Mouse (Mus musculus): ENCODE data around the gene Bub1. TPM values are rescaled to one million over a fixed set of nuclear protein-coding genes. Genes with fewer than 3 reads are reported as not detected.

Bub1 gene
- total and polyA plus RNA-seq, 2 experiments from 2014 or later: 1.9 to 3.7 TPM

DNA sequence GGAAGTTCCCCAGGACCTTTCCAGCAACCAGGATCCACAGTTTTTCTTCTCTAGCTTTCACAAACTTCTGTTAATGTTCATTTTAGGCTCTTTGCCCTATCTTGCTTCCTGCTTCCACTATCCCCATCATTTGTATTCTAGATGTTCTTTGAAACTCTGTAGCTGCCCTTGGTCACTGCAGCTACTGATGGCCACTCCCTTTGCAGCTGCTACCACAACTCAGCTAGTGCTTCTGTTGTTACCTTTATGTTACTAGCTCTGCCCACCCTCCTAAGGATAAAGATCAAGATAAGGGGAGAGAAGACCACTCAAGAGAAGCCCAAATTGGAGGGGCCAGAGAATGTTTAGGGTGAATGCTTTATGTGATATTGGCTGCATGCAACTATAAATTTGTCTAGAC is 14.3 kb upstream of the Bub1 start:
- no peak for TF ChIP-seq CTCF (IDR thresholded peaks at IDR 0.05)
- DNase-seq (ENCODE audit: low spot score) (no peak), ATAC-seq (ENCODE audit: low FRiP score) (no peak)
- Histone ChIP-seq H3K9me3 (ENCODE audit: low read length) (no peaks in the 10 kb centered on the region), H3K4me3 (ENCODE audit: low read depth, low read length) (no peak overlapping the region), H3K36me3 (ENCODE audit: insufficient read depth, low read length) (no peaks in the 10 kb centered on the region), H3K4me1 (ENCODE audit: insufficient read depth, low read length) (no peaks in the 10 kb centered on the region), H3K27ac (ENCODE audit: low read depth, low read length) (no peak overlapping the region), H3K27me3 (ENCODE audit: insufficient read depth, low read length) (no peaks in the 10 kb centered on the region), H3K9ac (replicated peaks; ENCODE audit: low read length, poor library complexity, severe bottlenecking) (no peak overlapping the region), H3K4me2 (ENCODE audit: low read depth, low read length, poor library complexity, severe bottlenecking) (no peak overlapping the region)

DNA sequence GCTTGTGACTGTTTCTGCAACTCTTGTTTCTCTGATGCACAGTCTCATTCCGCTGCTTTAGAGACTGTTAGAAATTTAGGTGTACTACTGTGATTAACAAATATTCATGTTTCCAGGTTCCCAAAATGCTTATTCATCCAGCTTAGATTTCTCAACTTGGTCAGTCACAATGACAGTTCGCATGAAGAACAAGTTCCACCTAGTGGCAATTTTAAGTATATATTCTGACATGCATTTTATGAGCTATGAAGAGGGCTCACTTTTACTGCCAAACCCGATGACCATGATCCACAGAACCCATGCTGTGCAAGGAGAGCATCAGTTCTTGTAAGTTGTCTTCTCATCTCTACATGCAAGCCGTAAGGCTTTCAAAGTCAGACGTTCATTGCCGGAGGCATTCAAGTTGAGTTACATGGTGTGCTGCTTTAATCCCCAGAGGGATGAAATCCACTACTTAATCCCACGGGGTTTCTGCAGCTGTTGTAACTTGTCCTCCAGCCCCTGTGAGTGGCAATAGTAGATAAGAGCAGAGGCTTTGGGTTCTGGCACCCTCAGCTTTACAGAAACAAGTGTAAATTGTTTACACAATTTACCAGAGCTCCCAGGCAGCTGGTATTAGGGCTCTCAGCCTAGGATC is 13.8 kb upstream of the Bub1 start:
- no peaks in the 10 kb centered on the region for H3K4me1 ChIP-seq (ENCODE audit: insufficient read depth, low read length)
- peak; percentile 42 for DNase-seq (ENCODE audit: low spot score)
- no peaks in the 10 kb centered on the region for H3K9me3 ChIP-seq (ENCODE audit: low read length)
- no peak overlapping the region for H3K4me2 ChIP-seq (ENCODE audit: low read depth, low read length, poor library complexity, severe bottlenecking)
- H3K9ac ChIP-seq (replicated peaks; ENCODE audit: low read length, poor library complexity, severe bottlenecking): no peak overlapping the region
- no peaks in the 10 kb centered on the region for H3K27me3 ChIP-seq (ENCODE audit: insufficient read depth, low read length)
- 28% methylated on average over 7 of the region's 7 CpGs for WGBS
- H3K4me3 ChIP-seq (ENCODE audit: low read depth, low read length): no peak overlapping the region
- ATAC-seq (ENCODE audit: low FRiP score): no peak
- no peaks in the 10 kb centered on the region for H3K36me3 ChIP-seq (ENCODE audit: insufficient read depth, low read length)
- TF ChIP-seq CTCF (IDR thresholded peaks at IDR 0.05): peak; percentile 73
- no peak overlapping the region for H3K27ac ChIP-seq (ENCODE audit: low read depth, low read length)

DNA sequence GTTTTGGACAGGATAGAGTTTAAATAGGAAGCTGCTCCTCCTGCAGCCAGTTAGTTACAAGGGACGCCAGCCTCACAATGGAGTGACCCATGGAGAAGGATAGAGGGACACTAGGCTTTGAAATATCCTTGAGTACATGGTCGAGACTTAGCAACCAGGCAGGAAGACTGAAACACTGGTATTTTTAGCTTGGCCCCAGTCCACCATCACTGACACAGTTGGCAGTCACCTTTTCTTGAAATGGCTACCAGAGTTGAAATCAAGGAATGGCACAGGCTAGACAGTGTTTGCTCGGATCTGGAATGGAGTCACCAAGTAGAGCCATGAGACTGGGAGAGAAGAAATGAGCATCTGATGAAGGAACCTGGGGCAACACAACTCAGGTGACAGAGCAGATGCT is 10.8 kb upstream of the Bub1 start:
- Histone ChIP-seq H3K9me3 (ENCODE audit: low read length) (no peaks in the 10 kb centered on the region), H3K4me3 (ENCODE audit: low read depth, low read length) (no peak overlapping the region), H3K4me2 (ENCODE audit: low read depth, low read length, poor library complexity, severe bottlenecking) (no peak overlapping the region), H3K4me1 (ENCODE audit: insufficient read depth, low read length) (no peaks in the 10 kb centered on the region), H3K27me3 (ENCODE audit: insufficient read depth, low read length) (peaks cover 12% of the 10 kb centered on the region), H3K27ac (ENCODE audit: low read depth, low read length) (no peak overlapping the region), H3K36me3 (ENCODE audit: insufficient read depth, low read length) (no peaks in the 10 kb centered on the region), H3K9ac (replicated peaks; ENCODE audit: low read length, poor library complexity, severe bottlenecking) (no peak overlapping the region)
- TF ChIP-seq CTCF (IDR thresholded peaks at IDR 0.05): no peak
- no peak for ATAC-seq (ENCODE audit: low FRiP score)
- DNase-seq (ENCODE audit: low spot score): no peak
- WGBS: 70% methylated on average over 3 of the region's 3 CpGs

DNA sequence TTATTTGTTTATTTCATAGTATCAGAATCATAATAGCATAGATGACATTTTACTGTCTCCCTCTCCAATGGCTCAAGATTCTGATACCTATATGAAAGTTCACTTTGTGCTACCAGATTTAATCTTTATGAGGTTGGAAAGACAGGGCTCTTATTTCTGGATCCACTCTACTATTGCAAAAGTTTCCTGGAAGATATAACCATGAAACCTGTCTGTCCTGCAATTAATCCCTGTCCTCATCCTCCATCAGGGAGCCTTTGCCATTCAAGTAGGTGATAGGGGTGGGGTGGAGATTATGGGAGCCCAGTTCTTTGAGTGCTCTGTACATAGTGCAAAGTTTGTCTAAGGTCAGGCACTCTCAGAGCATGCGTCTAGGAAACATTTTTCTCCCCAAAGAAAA is 9.7 kb upstream of the Bub1 start:
- H3K4me1 ChIP-seq (ENCODE audit: insufficient read depth, low read length): no peaks in the 10 kb centered on the region

DNA sequence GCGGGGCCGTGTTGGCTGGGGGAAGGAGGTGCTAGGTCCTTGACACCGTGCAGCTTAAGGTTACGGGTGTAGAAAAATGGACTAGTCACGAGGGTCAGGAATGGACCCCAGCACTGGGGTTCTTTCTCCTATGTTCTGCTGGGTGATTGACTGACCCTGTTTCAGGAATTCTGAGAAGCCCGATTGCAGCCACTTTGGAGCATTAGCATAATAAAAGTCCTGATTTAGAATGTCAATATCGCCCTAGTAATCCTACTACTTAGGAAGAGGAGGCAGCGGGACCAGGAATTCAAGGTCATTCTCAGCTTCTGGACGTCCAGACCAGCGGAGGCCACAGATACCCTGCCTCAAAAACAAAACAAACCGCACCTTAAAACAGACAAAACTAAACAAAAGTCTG is 7.8 kb upstream of the Bub1 start:
- Histone ChIP-seq H3K4me1 (ENCODE audit: insufficient read depth, low read length) (no peaks in the 10 kb centered on the region), H3K27me3 (ENCODE audit: insufficient read depth, low read length) (peaks cover 12% of the 10 kb centered on the region), H3K36me3 (ENCODE audit: insufficient read depth, low read length) (no peaks in the 10 kb centered on the region), H3K27ac (ENCODE audit: low read depth, low read length) (no peak overlapping the region), H3K4me2 (ENCODE audit: low read depth, low read length, poor library complexity, severe bottlenecking) (no peak overlapping the region), H3K9ac (replicated peaks; ENCODE audit: low read length, poor library complexity, severe bottlenecking) (no peak overlapping the region), H3K9me3 (ENCODE audit: low read length) (no peaks in the 10 kb centered on the region), H3K4me3 (ENCODE audit: low read depth, low read length) (no peak overlapping the region)
- WGBS: 8% methylated on average over 11 of the region's 11 CpGs
- TF ChIP-seq CTCF (IDR thresholded peaks at IDR 0.05): no peak
- ATAC-seq (ENCODE audit: low FRiP score): no peak
- no peak for DNase-seq (ENCODE audit: low spot score)

More for the DNA sequence above, 9.7 kb upstream of the Bub1 start:
- no peaks in the 10 kb centered on the region for H3K36me3 ChIP-seq (ENCODE audit: insufficient read depth, low read length)
- no peaks in the 10 kb centered on the region for H3K9me3 ChIP-seq (ENCODE audit: low read length)
- no peak overlapping the region for H3K4me2 ChIP-seq (ENCODE audit: low read depth, low read length, poor library complexity, severe bottlenecking)
- no peak overlapping the region for H3K4me3 ChIP-seq (ENCODE audit: low read depth, low read length)
- no peak overlapping the region for H3K9ac ChIP-seq (replicated peaks; ENCODE audit: low read length, poor library complexity, severe bottlenecking)
- H3K27ac ChIP-seq (ENCODE audit: low read depth, low read length): no peak overlapping the region
- peaks cover 12% of the 10 kb centered on the region for H3K27me3 ChIP-seq (ENCODE audit: insufficient read depth, low read length)
- DNase-seq (ENCODE audit: low spot score) (no peak), ATAC-seq (ENCODE audit: low FRiP score) (no peak)
- WGBS: 93% methylated on average over 1 of the region's 1 CpGs
- TF ChIP-seq CTCF (IDR thresholded peaks at IDR 0.05): no peak

DNA sequence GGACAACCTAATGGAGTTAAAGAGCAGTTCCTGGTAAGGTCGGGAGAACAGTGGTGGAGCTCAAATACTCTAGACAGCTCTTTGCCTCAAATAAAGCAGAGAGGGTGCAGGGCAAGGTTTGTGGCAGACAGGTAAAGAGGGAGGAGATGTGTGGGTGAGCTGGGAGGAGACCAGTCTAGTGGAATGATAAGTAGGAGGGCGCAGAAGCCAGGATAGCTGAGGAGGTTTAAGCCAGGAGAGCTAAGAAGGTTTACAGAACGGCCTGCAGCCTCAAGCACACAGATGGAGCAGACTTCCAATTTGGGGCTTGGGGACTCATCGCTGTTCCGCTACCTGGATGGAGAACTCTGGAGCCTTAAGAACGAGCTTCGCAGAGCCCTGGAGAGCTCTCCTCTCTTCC is 6.9 kb upstream of the Bub1 start, which contains the start of gene Acoxl:
TSS of gene Acoxl (plus strand) at position 301 of the 400 bp plus-strand sequence.
- Histone ChIP-seq H3K4me1 (ENCODE audit: insufficient read depth, low read length) (no peaks in the 10 kb centered on the region), H3K9ac (replicated peaks; ENCODE audit: low read length, poor library complexity, severe bottlenecking) (no peak within 1 kb of the TSS), H3K36me3 (ENCODE audit: insufficient read depth, low read length) (no peaks in the 10 kb centered on the region), H3K9me3 (ENCODE audit: low read length) (no peaks in the 10 kb centered on the region), H3K4me3 (ENCODE audit: low read depth, low read length) (no peak within 1 kb of the TSS), H3K4me2 (ENCODE audit: low read depth, low read length, poor library complexity, severe bottlenecking) (no peak within 1 kb of the TSS), H3K27me3 (ENCODE audit: insufficient read depth, low read length) (peaks cover 12% of the 10 kb centered on the region), H3K27ac (ENCODE audit: low read depth, low read length) (no peak within 1 kb of the TSS)
- DNase-seq (ENCODE audit: low spot score) (no peak), ATAC-seq (ENCODE audit: low FRiP score) (no peak)
- TF ChIP-seq CTCF (IDR thresholded peaks at IDR 0.05): no peak
- WGBS: 68% methylated on average over 7 of the region's 7 CpGs

Measured in midbrain, postnatal 0 days (tissue).